Mouse (Mus musculus): ENCODE measurements around the gene Hspa4l. TPM values are rescaled to one million over a fixed set of nuclear protein-coding genes. Genes with fewer than 3 reads are reported as not detected.

Gene Hspa4l
- polyA plus RNA-seq, 1 experiment from 2014 or later: 55.7 TPM

Other genes starting within 250 kb of the Hspa4l start
- gene Intu, start 213.2 kb upstream of the Hspa4l start, polyA plus RNA-seq (2015; fragmentation: Nextera tagmentation; extraction: Ambion mirVana): 2.1 and 2.8 TPM in 2 replicates
- gene Slc25a31, start 35.6 kb upstream of the Hspa4l start, polyA plus RNA-seq (2015; fragmentation: Nextera tagmentation; extraction: Ambion mirVana): 0.08 and 0.41 TPM in 2 replicates
- gene Plk4, start 55.5 kb downstream of the Hspa4l start, polyA plus RNA-seq (2015; fragmentation: Nextera tagmentation; extraction: Ambion mirVana): 13.2 and 19.5 TPM in 2 replicates
- gene Mfsd8, start 102.4 kb downstream of the Hspa4l start, polyA plus RNA-seq (2015; fragmentation: Nextera tagmentation; extraction: Ambion mirVana): 10.4 and 10.9 TPM in 2 replicates
- 17.2 and 19.2 TPM in 2 replicates for gene Abhd18, start 102.5 kb downstream of the Hspa4l start, polyA plus RNA-seq (2015; fragmentation: Nextera tagmentation; extraction: Ambion mirVana)
- 0.64 and 0.73 TPM in 2 replicates for gene 1700034I23Rik, start 158.0 kb downstream of the Hspa4l start, polyA plus RNA-seq (2015; fragmentation: Nextera tagmentation; extraction: Ambion mirVana)
- 4.9 and 5.7 TPM in 2 replicates for gene Larp1b, start 205.3 kb downstream of the Hspa4l start, polyA plus RNA-seq (2015; fragmentation: Nextera tagmentation; extraction: Ambion mirVana)